Mouse (Mus musculus) myocyte (in vitro differentiated cells): ENCODE measurements at regions not wholly inside any gene's neighbourhood (a gene's known extent, or its start where the extent isn't known, plus 50 kb on each side); places are given as distances from the start of the nearest gene placed in this dataset.

Experiments
- E2F4 ChIP-seq: IDR thresholded peaks from one replicate; pipeline ENCODE4 v1.6.1; 2011; ENCODE audit warnings: mild to moderate bottlenecking, control low read depth, moderate library complexity; ENCODE audit not compliant: insufficient read depth
- MAX ChIP-seq: IDR thresholded peaks from one replicate; pipeline ENCODE4 v1.6.1; 2011; ENCODE audit warnings: low read depth, mild to moderate bottlenecking, control low read depth
- MYOD1 ChIP-seq, 3 experiments: IDR thresholded peaks; one replicate each; pipeline ENCODE4 v1.6.1; 2011; ENCODE audit warnings: control low read depth in 2 of 3, low read depth in 2 of 3, mild to moderate bottlenecking in 2 of 3, moderate library complexity in 1 of 3; ENCODE audit not compliant: insufficient read length in 2 of 3, control insufficient read depth in 1 of 3
- MYOG ChIP-seq, 3 experiments: IDR thresholded peaks; one replicate each; pipeline ENCODE4 v1.6.1; 2011; ENCODE audit warnings: control low read depth in 2 of 3, low read depth in 2 of 3, mild to moderate bottlenecking in 2 of 3; ENCODE audit not compliant: insufficient read length in 2 of 3, control insufficient read depth in 1 of 3, insufficient read depth in 1 of 3
- POLR2A ChIP-seq: IDR thresholded peaks from one replicate; pipeline ENCODE4 v1.6.1; 2011; ENCODE audit warnings: low read depth, mild to moderate bottlenecking, control low read depth, moderate library complexity; ENCODE audit not compliant: insufficient read length
- POLR2AphosphoS2 ChIP-seq: IDR thresholded peaks from one replicate; pipeline ENCODE4 v1.6.1; 2011; ENCODE audit warnings: low read depth, control low read depth; ENCODE audit not compliant: insufficient read length
- TCF12 ChIP-seq: IDR thresholded peaks from one replicate; pipeline ENCODE4 v1.6.1; 2011; ENCODE audit warnings: mild to moderate bottlenecking, control low read depth; ENCODE audit not compliant: poor library complexity, insufficient read depth, severe bottlenecking

DNA sequence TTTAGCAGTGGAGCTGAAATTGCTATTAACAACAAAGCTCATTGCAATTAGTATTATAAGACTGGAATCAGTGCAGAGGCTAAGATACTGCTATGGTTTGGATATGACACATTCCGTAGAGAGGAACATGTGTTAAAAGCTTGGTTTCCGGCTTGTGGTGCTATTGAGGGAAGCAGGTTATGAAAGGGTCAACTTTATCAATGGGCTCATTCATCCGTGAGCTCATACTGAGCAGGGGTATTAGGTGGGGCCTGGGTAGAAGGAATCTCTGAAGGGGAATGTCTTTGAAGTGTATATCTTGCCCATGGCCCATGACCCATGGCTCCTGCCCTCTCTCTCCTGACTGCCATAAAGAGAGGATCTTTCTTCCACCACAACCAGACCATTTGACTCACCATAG lies 57.0 kb upstream of the Grik3 start:
- TF ChIP-seq POLR2A: no peak
- no peak for TF ChIP-seq POLR2AphosphoS2
- no peak for TF ChIP-seq MYOD1 (IDR thresholded peaks at IDR 0.05; ENCODE audit: control insufficient read depth in 1 of 3, insufficient read length in 2 of 3, low read depth in 2 of 3)
- TF ChIP-seq MAX: no peak
- no peak for TF ChIP-seq MYOG (IDR thresholded peaks at IDR 0.05; ENCODE audit: control insufficient read depth in 1 of 3, insufficient read depth in 1 of 3, insufficient read length in 2 of 3, low read depth in 2 of 3)
- TF ChIP-seq E2F4: no peak
- TF ChIP-seq TCF12: no peak
